Mouse (Mus musculus) neural tube, embryonic 11.5 days (tissue): Measurements from ENCODE around the gene Zscan29. TPM values are rescaled to one million over a fixed set of nuclear protein-coding genes. Genes with fewer than 3 reads are reported as not detected.

ENCODE experiments used
- ATAC-seq: fragments of 200-750 bp; cut with Nextera tagmentation; 2 replicates; pipeline ENCODE4 v1.8.0; 2017; ENCODE audit warnings: moderate number of reproducible peaks, mild to moderate bottlenecking, moderate TSS enrichment, moderate library complexity; ENCODE audit not compliant: insufficient read depth, low FRiP score, low TSS enrichment
- DNase-seq: peaks from one replicate; pipeline ENCODE4 v3.0.0-alpha.2; 2015; ENCODE audit warnings: low spot score
- H3K27ac ChIP-seq: fragments of 300-500 bp; sonication (generic); 2 replicates; pipeline ENCODE4 v1.5.1; 2014; ENCODE audit warnings: low read depth, mild to moderate bottlenecking, low read length
- H3K27me3 ChIP-seq: fragments of 300-500 bp; sonication (generic); 2 replicates; pipeline ENCODE4 v1.6.1; 2014; ENCODE audit warnings: mild to moderate bottlenecking, low read length, mixed read lengths; ENCODE audit not compliant: control insufficient read depth, insufficient read depth
- H3K36me3 ChIP-seq: fragments of 300-500 bp; sonication (generic); 2 replicates; pipeline ENCODE4 v1.6.1; 2014; ENCODE audit warnings: mild to moderate bottlenecking, low read length, moderate library complexity, mixed read lengths; ENCODE audit not compliant: control insufficient read depth, insufficient read depth
- H3K4me1 ChIP-seq: fragments of 300-500 bp; sonication (generic); 2 replicates; pipeline ENCODE4 v1.6.1; 2014; ENCODE audit warnings: low read length, mixed read lengths; ENCODE audit not compliant: control insufficient read depth, insufficient read depth
- H3K4me2 ChIP-seq: fragments of 300-500 bp; sonication (generic); 2 replicates; pipeline ENCODE4 v1.6.1; 2014; ENCODE audit warnings: low read depth, mild to moderate bottlenecking, moderate library complexity
- H3K4me3 ChIP-seq: fragments of 300-500 bp; sonication (generic); 2 replicates; pipeline ENCODE4 v1.5.1; 2014; ENCODE audit warnings: low read depth, low read length
- H3K9ac ChIP-seq: fragments of 300-500 bp; sonication (generic); 2 replicates; pipeline ENCODE4 v1.6.1; 2014; ENCODE audit warnings: mild to moderate bottlenecking, low read length
- H3K9me3 ChIP-seq: fragments of 300-500 bp; sonication (generic); 2 replicates; pipeline ENCODE4 v1.6.1; 2016; ENCODE audit warnings: low read length; ENCODE audit not compliant: control insufficient read depth
- WGBS: fragments of 180-500 bp; shearing (Covaris S2); extraction: QIAGEN DNeasy Blood & Tissue Kit; methylation state at CpG from one replicate; pipeline ENCODE4 v1.1.7; 2014; 5-methylcytosine and 5-hydroxymethylcytosine counted together
- polyA plus RNA-seq: library from polyadenylated mRNA; unstranded; fragments of >200 nt; fragmentation: Nextera tagmentation; extraction: Ambion mirVana; gene quantifications from 2 replicates; pipeline ENCODE4 v1.2.1, GENCODE M21; 2014

The Zscan29 gene
- 14.6 and 15.0 TPM in 2 replicates for polyA plus RNA-seq

- H3K4me1 ChIP-seq: peaks cover 16% of the 10 kb centered on the region
- ATAC-seq (peak; percentile 88), DNase-seq (peak; percentile 95)
- peak within 1 kb of the TSS; percentile 67 for H3K4me2 ChIP-seq
- peak within 1 kb of the TSS; percentile 90 for H3K4me3 ChIP-seq
- no peaks in the 10 kb centered on the region for H3K9me3 ChIP-seq
- no peaks in the 10 kb centered on the region for H3K27me3 ChIP-seq
- peak within 1 kb of the TSS; percentile 89 for H3K9ac ChIP-seq
- under 1% methylated on average over 60 of the region's 66 CpGs for WGBS
- peak within 1 kb of the TSS; percentile 73; the same call in 1 of the 2 replicates for H3K27ac ChIP-seq
- H3K36me3 ChIP-seq: peaks cover 7% of the 10 kb centered on the region
These were observed at the start of gene Zscan29 for GRCm38 (mm10) chr2:121170980-121171742. Zscan29 (minus strand) TSS chr2:121171125.

GRCm38 (mm10) chr2:121219994-121220393 is 49.1 kb upstream of the Zscan29 start:
- Histone ChIP-seq H3K27ac (no peak overlapping the region), H3K4me3 (no peak overlapping the region), H3K4me2 (no peak overlapping the region), H3K9me3 (no peaks in the 10 kb centered on the region), H3K27me3 (no peaks in the 10 kb centered on the region), H3K36me3 (peaks cover 11% of the 10 kb centered on the region), H3K9ac (no peak overlapping the region), H3K4me1 (no peaks in the 10 kb centered on the region)
- ATAC-seq (no peak), DNase-seq (no peak)

- Histone ChIP-seq H3K9ac (no peak overlapping the region), H3K27ac (no peak overlapping the region), H3K4me3 (no peak overlapping the region), H3K9me3 (no peaks in the 10 kb centered on the region), H3K4me2 (no peak overlapping the region), H3K36me3 (peaks cover 16% of the 10 kb centered on the region), H3K4me1 (no peaks in the 10 kb centered on the region), H3K27me3 (no peaks in the 10 kb centered on the region)
- no peak for ATAC-seq
- no peak for DNase-seq
These were observed 48.3 kb upstream of the Zscan29 start for GRCm38 (mm10) chr2:121219177-121219576.

GRCm38 (mm10) chr2:121214491-121214890 is 43.6 kb upstream of the Zscan29 start:
- Histone ChIP-seq H3K27me3 (no peaks in the 10 kb centered on the region), H3K4me1 (no peaks in the 10 kb centered on the region), H3K36me3 (peaks cover 17% of the 10 kb centered on the region), H3K27ac (no peak overlapping the region), H3K9me3 (no peaks in the 10 kb centered on the region), H3K9ac (no peak overlapping the region), H3K4me2 (no peak overlapping the region), H3K4me3 (no peak overlapping the region)
- ATAC-seq (no peak), DNase-seq (no peak)
- 97% methylated on average over 3 of the region's 3 CpGs for WGBS

GRCm38 (mm10) chr2:121206541-121206940 is 35.6 kb upstream of the Zscan29 start:
- WGBS: 91% methylated on average over 3 of the region's 3 CpGs
- H3K9me3 ChIP-seq: no peaks in the 10 kb centered on the region
- H3K27ac ChIP-seq: no peak overlapping the region
- ATAC-seq: no peak
- no peaks in the 10 kb centered on the region for H3K4me1 ChIP-seq
- DNase-seq: no peak
- peaks cover 35% of the 10 kb centered on the region for H3K36me3 ChIP-seq
- H3K4me2 ChIP-seq: no peak overlapping the region
- H3K9ac ChIP-seq: no peak overlapping the region
- no peak overlapping the region for H3K4me3 ChIP-seq
- H3K27me3 ChIP-seq: no peaks in the 10 kb centered on the region

- ATAC-seq (no peak), DNase-seq (no peak)
- WGBS: 95% methylated on average over 17 of the region's 17 CpGs
- Histone ChIP-seq H3K4me1 (no peaks in the 10 kb centered on the region), H3K27ac (no peak overlapping the region), H3K9me3 (no peaks in the 10 kb centered on the region), H3K4me2 (no peak overlapping the region), H3K27me3 (no peaks in the 10 kb centered on the region), H3K36me3 (peaks cover 32% of the 10 kb centered on the region), H3K4me3 (no peak overlapping the region), H3K9ac (no peak overlapping the region)
These were observed 33.4 kb upstream of the Zscan29 start for GRCm38 (mm10) chr2:121204276-121204675.

GRCm38 (mm10) chr2:121195466-121195865 is 24.5 kb upstream of the Zscan29 start:
- no peak for ATAC-seq
- no peak for DNase-seq
- Histone ChIP-seq H3K4me1 (no peaks in the 10 kb centered on the region), H3K4me3 (no peak overlapping the region), H3K27ac (no peak overlapping the region), H3K36me3 (peaks cover 28% of the 10 kb centered on the region), H3K9me3 (no peaks in the 10 kb centered on the region), H3K27me3 (no peaks in the 10 kb centered on the region), H3K9ac (no peak overlapping the region), H3K4me2 (no peak overlapping the region)
- WGBS: 96% methylated on average over 9 of the region's 9 CpGs

- no peak for DNase-seq
- no peak for ATAC-seq
These were observed 17.6 kb upstream of the Zscan29 start for GRCm38 (mm10) chr2:121188530-121188929.

GRCm38 (mm10) chr2:121184142-121184541 is 13.2 kb upstream of the Zscan29 start:
- H3K4me2 ChIP-seq: no peak overlapping the region
- peaks cover 8% of the 10 kb centered on the region for H3K36me3 ChIP-seq
- WGBS: 94% methylated on average over 7 of the region's 7 CpGs

More at GRCm38 (mm10) chr2:121188530-121188929, 17.6 kb upstream of the Zscan29 start:
- WGBS: 76% methylated on average over 1 of the region's 1 CpGs
- no peak overlapping the region for H3K27ac ChIP-seq
- H3K27me3 ChIP-seq: no peaks in the 10 kb centered on the region
- no peak overlapping the region for H3K9ac ChIP-seq
- no peak overlapping the region for H3K4me3 ChIP-seq
- H3K4me1 ChIP-seq: no peaks in the 10 kb centered on the region
- H3K9me3 ChIP-seq: no peaks in the 10 kb centered on the region
- peaks cover 17% of the 10 kb centered on the region for H3K36me3 ChIP-seq
- no peak overlapping the region for H3K4me2 ChIP-seq

More at GRCm38 (mm10) chr2:121184142-121184541, 13.2 kb upstream of the Zscan29 start:
- Histone ChIP-seq H3K9me3 (no peaks in the 10 kb centered on the region), H3K4me3 (no peak overlapping the region), H3K4me1 (no peaks in the 10 kb centered on the region), H3K9ac (no peak overlapping the region), H3K27ac (no peak overlapping the region), H3K27me3 (no peaks in the 10 kb centered on the region)
- ATAC-seq: no peak
- DNase-seq: no peak
